Mouse (Mus musculus): ENCODE results near the gene Lcorl.
"Not testable (repeated sequence)": the region's sequence is repeated elsewhere in the genome, so short reads cannot be mapped to it uniquely, and the experiment has no call there.

Gene Lcorl

DNA sequence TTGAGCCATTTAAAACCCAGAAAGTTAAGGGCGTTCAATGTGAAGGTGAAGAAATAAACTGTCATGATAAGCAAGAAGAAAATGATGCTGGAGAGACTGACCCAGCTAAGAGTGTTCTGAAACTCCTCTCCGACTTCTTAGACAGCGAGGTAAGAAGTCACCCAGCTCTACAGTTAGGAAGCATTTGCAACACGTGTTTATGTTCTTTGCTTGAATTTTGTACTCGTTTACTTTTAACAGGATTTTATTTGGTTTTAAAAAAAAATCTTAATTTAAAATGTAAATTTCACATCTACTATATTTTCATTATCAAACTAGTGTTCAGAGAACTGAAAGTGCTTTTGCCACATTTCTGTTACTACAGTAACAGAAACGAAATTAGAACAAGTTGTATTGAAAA lies 165.7 kb downstream of the Lcorl start:
- no peak for DNase-seq

GRCm38 (mm10) chr5:45690802-45691201 lies 166.6 kb downstream of the Lcorl start:
- DNase-seq: no peak

DNA sequence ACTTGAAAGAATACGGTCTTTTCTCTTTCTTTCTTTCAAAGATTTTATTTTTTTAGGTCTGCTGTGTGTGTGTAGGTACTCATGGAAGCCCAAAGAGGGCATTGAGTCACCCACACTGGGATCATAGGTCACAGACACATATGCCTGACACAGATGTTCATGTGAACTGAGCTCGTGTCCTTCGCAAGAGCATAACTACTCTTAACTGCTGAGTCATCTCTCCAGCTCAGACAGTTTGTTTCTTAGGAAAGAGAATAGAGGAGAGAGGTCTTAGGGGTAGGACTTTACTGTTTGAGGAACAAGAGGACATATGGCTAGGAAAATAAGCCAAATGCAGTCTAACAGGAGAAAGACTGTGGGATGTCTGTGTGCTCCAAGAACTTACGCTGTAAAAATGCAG lies 168.3 kb downstream of the Lcorl start:
- DNase-seq: no peak

DNA sequence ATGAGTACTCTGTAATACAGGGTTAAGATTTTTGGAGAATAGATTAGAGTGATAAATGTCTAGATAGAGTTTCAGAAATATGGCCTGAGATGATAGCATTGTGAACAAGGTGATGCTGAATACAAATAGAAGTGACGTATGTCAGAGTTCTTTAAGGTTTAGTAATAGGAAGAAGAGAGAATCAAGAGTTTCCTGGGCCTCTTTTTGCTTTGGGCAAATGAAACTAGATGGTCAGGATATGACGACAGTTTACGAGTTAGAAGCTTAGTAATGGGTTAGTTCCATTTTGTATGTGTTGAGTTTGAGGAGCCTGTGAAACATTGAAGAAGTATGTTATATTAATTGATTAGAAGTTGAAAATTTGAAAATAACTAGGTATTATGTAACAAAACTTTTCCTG lies 171.2 kb downstream of the Lcorl start:
- DNase-seq: no peak

GRCm38 (mm10) chr5:45685243-45685642 lies 172.2 kb downstream of the Lcorl start:
- DNase-seq: no peak

GRCm38 (mm10) chr5:45683388-45683787 lies 174.0 kb downstream of the Lcorl start:
- no peak for DNase-seq

GRCm38 (mm10) chr5:45679955-45680354 lies 177.5 kb downstream of the Lcorl start:
- no peak for DNase-seq

DNA sequence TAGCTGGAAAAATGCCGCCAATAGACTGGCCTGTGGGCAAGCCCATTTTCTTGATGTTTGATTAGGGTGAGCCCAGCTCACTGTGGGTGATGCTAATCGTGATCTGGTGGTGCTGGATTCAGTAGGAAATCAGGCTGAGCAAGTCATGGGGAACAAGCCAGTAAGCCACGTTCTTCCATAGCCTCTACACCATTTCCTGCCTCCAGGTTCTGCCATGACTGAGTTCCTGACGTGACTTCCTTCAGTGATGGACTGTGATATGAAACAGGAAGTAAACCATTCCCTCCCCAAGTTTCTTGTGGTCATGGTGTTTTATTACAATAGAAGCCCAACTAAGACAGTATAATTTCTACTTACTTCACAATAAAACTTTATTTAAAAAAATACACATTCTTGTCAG lies 179.8 kb downstream of the Lcorl start:
- DNase-seq: no peak

DNA sequence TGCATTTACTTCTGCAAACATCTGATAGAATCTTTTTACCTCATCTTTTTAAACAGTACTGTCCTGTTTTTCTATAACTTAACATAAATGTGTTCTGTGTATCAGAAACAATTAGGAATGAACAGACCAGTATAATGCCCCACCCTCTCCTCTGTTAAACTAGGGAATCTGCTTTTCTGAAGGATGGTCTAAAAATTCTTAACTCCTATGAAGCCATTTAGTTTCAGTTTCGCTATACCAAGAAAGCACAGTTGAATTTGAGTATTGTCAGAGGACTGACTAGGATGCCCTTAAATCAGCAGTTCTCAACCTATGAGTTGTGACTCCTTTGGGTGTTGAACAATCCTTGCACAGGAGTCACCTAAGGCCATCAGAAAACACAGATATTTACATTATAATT lies 182.4 kb downstream of the Lcorl start:
- DNase-seq: no peak

- no peak for DNase-seq
These were observed 186.4 kb downstream of the Lcorl start for GRCm38 (mm10) chr5:45670894-45671494.

GRCm38 (mm10) chr5:45670280-45670670 lies 187.1 kb downstream of the Lcorl start:
- DNase-seq: no peak

DNA sequence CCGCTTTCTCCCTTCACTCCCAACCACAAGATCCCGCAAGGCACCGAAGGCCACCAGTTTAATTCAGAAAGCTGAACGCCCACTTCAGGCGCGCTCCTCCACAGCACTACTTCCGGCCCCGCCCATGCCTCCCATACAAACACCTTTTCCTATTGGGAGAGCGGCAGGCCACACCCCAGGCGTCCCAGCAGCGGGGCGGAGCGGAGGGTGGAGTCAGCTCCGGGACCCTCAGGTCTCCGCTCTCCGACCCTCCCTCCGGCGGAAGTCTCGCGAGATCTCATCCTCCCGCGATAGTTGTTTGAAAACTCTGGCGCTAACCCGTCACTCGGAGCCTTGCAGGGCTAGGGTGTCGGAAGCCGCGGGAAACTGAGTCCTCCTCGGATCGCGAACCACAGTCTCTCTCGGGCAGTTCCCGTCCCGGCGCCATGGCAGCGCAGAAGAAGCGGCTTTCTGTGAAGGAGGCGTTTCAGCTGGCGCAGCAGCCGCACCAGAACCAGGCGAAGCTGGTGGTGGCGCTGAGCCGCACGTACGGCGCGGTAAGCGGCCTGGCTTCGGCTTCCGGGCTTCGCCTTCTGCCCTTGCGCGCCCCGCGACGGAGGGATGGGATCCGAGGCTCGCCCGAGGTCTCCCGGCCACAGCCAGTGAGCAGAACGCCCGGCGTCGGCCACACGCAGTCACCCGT lies 187.7 kb downstream of the Lcorl start, which contains the start of gene Ncapg:
Gene Ncapg (plus strand): TSS at position 322 of the 682 bp plus-strand sequence.
- DNase-seq: peak; percentile 100

GRCm38 (mm10) chr5:45669234-45669597 lies 188.2 kb downstream of the Lcorl start:
- DNase-seq: no peak

DNA sequence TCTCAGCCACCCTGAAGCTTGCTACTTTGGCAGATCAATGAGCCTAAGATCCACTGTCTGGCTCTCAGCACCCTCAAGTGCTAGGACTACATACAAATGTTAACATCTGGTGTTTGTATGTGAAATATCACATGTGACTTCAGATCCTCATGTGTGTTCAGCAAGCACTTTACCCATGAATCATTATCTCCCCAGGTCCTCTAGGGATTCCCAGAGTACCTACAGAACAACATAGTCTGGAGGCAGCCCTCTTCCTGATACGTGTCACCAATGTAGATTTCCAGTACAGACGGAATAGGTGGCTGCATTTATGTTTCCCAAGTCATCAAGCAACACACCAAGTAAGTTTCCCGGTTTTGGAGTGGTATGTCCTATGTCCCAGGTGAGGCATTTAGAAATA lies 188.6 kb downstream of the Lcorl start:
- DNase-seq: peak in 1 of 2 experiments; percentile 1

DNA sequence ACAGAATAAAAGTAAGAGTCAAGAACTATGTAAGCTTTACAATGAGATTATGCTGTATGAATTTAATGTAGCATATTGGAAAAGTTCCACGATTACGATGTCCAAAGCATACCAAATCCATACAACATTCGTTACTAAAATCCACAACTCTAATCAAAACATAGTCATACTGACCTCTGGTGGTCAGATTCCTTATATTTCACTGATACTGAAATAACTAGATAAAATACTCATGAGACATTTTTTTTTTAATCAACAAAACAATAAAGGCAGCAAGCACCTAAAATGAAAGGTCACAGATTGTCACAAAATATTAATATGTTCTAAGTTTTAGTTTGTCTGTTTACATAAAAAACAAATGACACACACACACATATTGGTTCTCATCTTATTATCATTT lies 189.1 kb downstream of the Lcorl start:
- DNase-seq: peak; percentile 12 to 83

GRCm38 (mm10) chr5:45658406-45658805 lies 199.0 kb downstream of the Lcorl start:
- not testable (repeated sequence) for DNase-seq

GRCm38 (mm10) chr5:45651026-45651703 lies 206.2 kb downstream of the Lcorl start:
- DNase-seq: no peak
